Mouse (Mus musculus) natural killer cell, adult 2 months (primary cell): Measurements from ENCODE around the gene Tln2.

ENCODE experiments used
- DNase-seq, 2 experiments: peaks; one replicate each; pipeline ENCODE4 v3.0.0; 2022; ENCODE audit warnings: low spot score in 2 of 2

The Tln2 gene

DNA sequence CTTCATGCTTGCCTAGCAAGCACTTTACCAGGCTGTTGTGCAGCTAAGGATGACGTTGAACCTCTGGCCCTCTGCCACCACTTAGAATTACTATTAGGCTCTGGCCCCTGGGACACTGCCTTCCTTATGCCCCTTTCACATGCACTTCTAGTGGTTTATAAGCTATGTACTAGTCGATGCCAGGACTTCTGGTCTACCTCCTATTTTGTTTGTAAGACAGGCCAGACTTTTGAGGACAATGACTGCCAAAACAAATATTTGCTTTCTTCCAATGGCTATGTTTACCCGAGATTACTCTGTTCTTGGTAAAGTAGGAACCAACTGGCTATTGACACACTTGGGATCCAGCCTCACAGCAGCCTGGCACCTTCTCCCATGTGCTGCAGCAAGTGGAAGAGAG, 82.1 kb downstream of the Tln2 start:
- no peak for DNase-seq

- no peak for DNase-seq
These were observed 83.3 kb downstream of the Tln2 start for GRCm38 (mm10) chr9:67476184-67476583.

- DNase-seq, result no peak
These were observed 95.9 kb downstream of the Tln2 start for GRCm38 (mm10) chr9:67463440-67464122.

DNA sequence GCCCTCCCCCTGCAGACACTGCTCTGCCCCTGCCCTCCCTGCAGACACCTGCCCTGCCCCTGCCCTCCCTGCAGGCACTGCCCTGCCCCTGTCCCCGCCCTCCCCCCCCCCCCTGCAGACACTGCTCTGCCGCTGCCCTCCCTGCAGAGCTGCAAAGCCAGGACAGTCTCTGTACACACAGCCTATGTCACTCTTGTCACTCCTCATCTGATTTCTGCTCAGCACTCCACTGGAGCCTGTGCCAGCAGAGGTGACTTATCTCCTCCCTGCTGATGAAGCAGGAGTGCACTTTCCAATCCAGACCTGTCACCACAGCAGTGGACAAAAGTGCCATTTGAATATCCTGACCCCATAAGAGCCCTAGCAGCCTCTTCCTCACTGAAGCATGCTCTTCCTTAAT, 118.0 kb downstream of the Tln2 start:
- DNase-seq, result no peak

GRCm38 (mm10) chr9:67437511-67437910, 122.0 kb downstream of the Tln2 start:
- no peak for DNase-seq

DNA sequence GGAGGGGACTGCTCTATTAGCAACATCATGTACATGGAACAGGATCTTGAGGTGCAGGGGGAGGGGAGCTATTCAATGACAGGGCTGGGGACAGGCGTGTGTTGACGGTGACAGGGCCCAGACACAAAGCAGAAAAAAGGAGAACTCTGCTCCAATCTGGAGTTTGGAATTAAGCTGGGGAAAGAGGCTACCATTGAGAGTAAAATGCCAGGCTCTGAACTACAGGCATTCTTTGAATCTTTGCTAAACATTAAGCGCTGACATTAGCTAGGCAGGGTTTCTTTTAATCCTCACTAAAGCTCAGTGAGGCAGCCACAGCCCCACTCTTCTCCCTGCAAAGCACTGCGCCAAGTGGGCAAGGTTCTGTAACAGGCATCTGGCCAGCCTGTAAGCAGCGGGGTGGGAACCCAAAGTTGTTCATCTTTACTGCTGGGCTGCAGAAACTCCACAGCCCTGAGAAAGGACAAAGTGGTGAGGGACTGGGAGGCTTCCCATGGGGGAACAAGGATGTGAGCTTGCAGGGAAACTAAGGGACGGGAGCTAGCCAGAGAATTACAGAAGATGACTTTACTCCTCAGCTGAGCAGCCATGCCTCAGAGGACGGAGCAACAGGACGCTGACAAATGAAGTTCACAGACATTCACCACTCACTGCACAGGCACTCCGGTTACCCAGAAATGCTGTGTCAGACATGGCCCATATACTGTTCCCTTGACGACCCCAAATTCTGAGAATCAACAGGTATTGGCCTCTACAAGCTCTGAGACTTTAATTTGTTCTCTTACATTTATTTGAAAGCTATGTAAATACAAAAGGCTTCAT, 124.0 kb downstream of the Tln2 start:
- no peak for DNase-seq

DNA sequence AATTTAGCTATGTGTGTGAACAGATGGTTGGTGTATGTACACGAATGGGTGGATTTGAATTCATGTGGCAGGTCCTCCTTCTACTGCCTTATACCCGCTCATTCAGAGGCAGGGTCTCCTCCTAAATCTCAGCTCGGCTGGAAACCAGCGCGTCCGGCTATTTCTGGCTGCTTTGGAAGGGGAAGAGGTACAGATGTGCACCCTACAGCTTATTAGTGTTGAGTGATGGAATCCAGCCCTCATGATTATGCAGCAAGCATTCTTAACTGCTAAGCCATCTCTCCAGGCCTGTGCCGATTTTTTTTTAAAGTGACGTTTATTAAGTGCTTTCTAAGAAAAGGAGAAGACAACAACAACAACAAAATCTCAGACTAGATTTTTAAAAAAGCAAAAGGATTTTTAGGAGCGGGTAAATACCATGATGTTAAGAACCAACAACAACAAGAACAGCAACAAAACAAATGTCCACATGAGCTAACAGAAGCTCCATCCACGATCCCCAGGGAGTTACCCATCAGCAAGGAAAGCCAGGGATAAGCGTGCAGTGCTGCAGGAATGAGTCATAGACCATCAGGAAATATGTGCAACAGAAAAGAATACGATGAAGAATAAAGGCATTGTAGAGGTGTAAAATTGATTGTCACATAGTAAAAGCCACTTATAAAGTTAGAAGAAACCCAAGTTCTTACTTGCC, 130.2 kb downstream of the Tln2 start:
- no peak for DNase-seq

- no peak for DNase-seq
These were observed 131.0 kb downstream of the Tln2 start for GRCm38 (mm10) chr9:67428306-67429047.

DNA sequence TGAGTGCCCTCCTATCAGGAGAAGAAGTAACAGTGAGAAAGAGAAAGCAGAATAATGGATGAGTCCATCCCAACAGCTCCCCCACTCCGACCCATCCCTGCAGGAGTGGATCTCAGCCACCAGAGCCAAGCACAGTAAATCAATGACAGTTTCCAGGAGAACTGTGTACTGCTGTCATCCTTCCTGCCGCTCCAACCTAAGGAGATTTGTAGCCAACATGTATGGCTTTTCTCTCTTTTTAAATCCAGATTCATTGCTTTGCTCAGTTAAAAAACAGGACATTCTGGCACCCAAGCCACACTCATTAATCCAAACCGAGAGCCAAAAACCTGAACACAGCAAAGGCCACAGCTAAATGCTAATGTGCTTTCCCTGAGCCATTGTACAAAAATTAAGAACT, 133.2 kb downstream of the Tln2 start:
- no peak for DNase-seq

GRCm38 (mm10) chr9:67424110-67424509, 135.4 kb downstream of the Tln2 start:
- no peak for DNase-seq

GRCm38 (mm10) chr9:67418092-67418491, 141.4 kb downstream of the Tln2 start:
- DNase-seq, result no peak

DNA sequence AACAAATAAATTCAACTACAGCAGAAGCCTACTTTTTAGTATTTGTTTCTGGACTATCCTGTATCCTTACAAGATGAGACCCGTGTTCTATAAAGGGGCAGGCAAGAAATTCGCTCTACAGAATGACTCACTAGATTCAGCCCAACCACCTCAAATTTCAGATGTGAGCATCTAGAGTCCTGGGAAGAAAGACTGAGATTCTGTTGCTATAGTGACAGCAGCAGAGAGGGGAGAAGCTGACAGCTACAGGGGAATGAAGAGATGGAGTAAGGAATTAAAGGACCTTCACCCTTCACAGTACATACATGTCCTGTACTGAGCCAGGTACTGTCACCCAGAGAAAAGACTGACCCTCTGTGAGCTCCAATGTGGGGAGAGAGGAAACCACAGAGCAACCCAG, 148.8 kb downstream of the Tln2 start:
- no peak for DNase-seq

GRCm38 (mm10) chr9:67404736-67405135, 154.8 kb downstream of the Tln2 start:
- no peak for DNase-seq

DNA sequence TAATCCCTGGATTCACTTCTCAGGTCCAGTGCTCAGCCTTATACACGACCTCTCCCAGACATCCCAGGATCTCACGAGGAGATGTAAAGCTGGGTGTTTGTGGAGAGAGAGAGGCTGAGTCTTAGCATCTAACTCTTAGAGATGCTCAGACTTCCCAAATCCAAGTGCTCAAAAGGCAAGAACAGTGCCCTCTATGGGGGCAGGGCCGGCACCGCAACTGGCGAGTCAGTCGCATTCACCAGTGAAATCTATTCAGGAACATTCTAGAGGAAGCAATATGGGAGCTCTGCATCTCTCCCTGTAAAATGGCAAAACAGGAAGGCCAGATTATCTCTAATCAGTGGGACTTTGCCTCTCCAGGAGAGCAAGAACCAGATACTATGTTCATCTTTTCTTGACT, 159.9 kb downstream of the Tln2 start:
- no peak for DNase-seq

- DNase-seq, result no peak
These were observed 161.7 kb downstream of the Tln2 start for GRCm38 (mm10) chr9:67397756-67398155.

DNA sequence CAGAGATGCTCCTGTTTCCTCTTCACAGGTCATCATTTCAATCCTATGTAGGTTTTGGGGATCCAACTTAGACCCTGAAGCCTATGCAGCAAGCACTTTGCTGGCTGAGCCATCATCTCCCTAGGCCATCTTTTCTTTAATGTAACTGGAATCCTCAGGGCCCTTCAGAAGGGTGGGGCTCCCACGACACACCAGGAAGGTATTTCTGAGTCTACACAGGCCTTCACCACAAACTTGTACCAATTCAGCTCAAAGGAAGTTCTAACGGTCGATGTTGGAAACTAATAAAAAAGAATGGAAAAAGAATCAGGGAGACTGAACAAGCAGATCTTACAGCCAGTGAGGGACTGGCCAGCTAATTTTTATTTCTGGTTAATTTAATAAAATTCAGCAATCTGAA, 163.1 kb downstream of the Tln2 start:
- no peak for DNase-seq

DNA sequence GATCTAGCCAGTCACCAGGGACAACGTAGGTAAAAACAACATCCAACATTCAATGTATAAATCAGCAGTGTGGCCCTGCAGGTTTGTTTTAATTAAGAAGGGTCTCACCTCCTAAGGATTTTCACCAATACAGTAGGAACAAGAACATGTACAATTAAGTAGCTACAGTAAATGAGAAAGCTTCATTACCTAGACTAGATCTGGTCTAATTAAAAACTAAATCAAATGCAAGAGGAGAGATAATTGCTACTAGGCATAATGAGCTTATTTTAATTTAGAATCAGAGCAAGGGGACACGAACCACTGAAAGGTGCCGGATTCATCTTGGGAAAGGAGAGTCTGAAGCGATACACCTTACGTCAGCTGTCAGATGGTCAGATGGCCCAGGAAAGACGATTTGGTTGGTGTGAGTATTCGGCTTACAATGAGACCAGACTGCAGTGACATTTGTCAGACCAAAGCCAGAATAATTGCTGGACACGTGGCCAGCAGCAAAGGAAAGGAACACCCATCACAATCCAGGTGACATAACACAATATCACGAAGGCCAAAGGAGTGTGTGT, 175.4 kb downstream of the Tln2 start:
- DNase-seq, result no peak

DNA sequence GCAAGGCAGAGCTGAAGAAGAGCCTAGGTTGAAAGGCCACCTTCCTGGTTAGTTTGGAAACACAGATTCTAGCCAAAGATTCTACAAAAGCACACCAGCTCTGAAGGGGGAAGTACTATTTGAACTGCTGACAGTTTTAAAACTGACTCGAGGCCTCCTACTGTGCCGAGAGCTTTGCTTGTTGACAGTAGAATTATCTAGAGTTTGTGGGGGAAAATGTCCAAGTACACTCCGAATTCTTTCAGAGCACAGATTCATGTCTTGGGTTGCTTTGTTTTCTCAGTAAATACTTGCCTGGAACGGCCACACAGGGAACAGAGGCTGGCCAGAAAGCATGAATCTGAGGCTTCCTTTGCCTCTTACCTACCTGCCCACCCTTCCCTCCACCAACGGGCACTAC, 179.4 kb downstream of the Tln2 start:
- no peak for DNase-seq

DNA sequence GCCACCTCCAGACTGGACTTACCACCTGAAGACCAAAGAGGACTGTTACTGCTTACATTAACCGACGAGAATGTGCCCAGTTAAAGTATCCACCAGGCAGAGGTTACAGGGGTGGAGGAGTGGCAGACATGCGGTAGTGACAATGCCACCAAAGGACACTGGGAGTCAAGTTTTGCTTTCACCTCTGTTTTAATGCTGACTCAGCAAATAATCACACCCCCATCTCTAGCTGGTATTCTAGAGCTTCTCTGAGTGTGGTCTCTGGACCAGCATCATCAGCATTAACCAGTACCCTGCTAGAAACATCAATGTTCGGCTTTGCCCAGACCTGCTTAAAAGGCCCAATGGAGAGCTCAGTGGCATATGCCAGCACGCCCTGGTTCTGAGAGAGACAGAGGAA, 180.7 kb downstream of the Tln2 start:
- DNase-seq, result no peak

- DNase-seq, result no peak
These were observed 191.4 kb downstream of the Tln2 start for GRCm38 (mm10) chr9:67368078-67368477.

GRCm38 (mm10) chr9:67362511-67362910, 197.0 kb downstream of the Tln2 start:
- DNase-seq, result no peak

DNA sequence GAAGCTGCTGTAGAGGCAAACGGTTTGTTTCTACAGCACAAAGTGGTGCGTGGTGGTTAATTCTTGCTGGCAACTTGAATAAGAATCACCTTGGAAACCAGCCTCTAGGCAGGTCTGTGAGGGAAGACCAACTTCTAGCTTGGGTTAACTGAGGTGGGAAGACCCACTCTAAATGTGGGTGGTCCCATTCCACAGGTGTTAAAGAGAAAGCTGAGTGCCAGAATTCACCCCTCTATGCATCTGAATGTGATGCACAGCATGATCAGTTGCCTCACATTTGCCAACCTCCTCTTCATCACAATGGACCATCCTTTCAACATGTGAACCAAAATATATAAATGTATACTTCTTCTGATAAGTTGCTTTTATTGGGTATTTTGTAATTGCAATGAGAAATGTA, 197.4 kb downstream of the Tln2 start:
- DNase-seq, result no peak
